Mouse (Mus musculus) midbrain, embryonic 13.5 days (tissue): ENCODE data around the gene Mthfd1l. TPM values are rescaled to one million over a fixed set of nuclear protein-coding genes. Genes with fewer than 3 reads are reported as not detected.
A peak's percentile ranks its signal among the peaks of the same experiment; 100 is the strongest.

Experiments
- ATAC-seq: fragments of 200-750 bp; cut with Nextera tagmentation; 2 replicates; pipeline ENCODE4 v1.8.0; 2017; ENCODE audit warnings: mild to moderate bottlenecking, moderate TSS enrichment, moderate library complexity
- H3K27ac ChIP-seq: fragments of 300-500 bp; sonication (generic); 2 replicates; pipeline ENCODE4 v1.5.1; 2015; ENCODE audit warnings: inconsistent platforms, mild to moderate bottlenecking, moderate library complexity
- H3K27me3 ChIP-seq: fragments of 300-500 bp; sonication (generic); 2 replicates; pipeline ENCODE4 v1.6.1; 2015; ENCODE audit warnings: mild to moderate bottlenecking, inconsistent platforms
- H3K36me3 ChIP-seq: fragments of 300-500 bp; sonication (generic); 2 replicates; pipeline ENCODE4 v1.6.1; 2015; ENCODE audit warnings: mild to moderate bottlenecking, inconsistent platforms
- H3K4me1 ChIP-seq: fragments of 300-500 bp; sonication (generic); replicated peaks from 2 replicates; pipeline ENCODE4 v1.6.1; 2015; ENCODE audit warnings: inconsistent platforms
- H3K4me2 ChIP-seq: fragments of 300-500 bp; sonication (generic); replicated peaks from 2 replicates; pipeline ENCODE4 v1.6.1; 2015; ENCODE audit warnings: moderate library complexity, mild to moderate bottlenecking, inconsistent platforms
- H3K4me3 ChIP-seq: fragments of 300-500 bp; sonication (generic); replicated peaks from 2 replicates; pipeline ENCODE4 v1.5.1; 2015; ENCODE audit warnings: mild to moderate bottlenecking, inconsistent platforms
- H3K9ac ChIP-seq: fragments of 300-500 bp; sonication (generic); replicated peaks from 2 replicates; pipeline ENCODE4 v1.6.1; 2015; ENCODE audit warnings: mild to moderate bottlenecking, inconsistent platforms
- H3K9me3 ChIP-seq: fragments of 300-500 bp; sonication (generic); 2 replicates; pipeline ENCODE4 v1.6.1; 2016; ENCODE audit warnings: mild to moderate bottlenecking, inconsistent platforms
- WGBS: fragments of 180-500 bp; shearing (Covaris S2); methylation state at CpG from one replicate; pipeline ENCODE4 v1.1.7; 2015; 5-methylcytosine and 5-hydroxymethylcytosine counted together
- polyA plus RNA-seq: library from polyadenylated mRNA; unstranded; fragments of >200 nt; fragmentation: Nextera tagmentation; extraction: Ambion mirVana; gene quantifications from 2 replicates; pipeline ENCODE4 v1.2.1, GENCODE M21; 2015

The Mthfd1l gene
- 4.6 and 6.6 TPM in 2 replicates for polyA plus RNA-seq

- Histone ChIP-seq H3K9me3 (no peaks in the 10 kb centered on the region), H3K4me2 (peak within 1 kb of the TSS; percentile 86), H3K9ac (peak within 1 kb of the TSS; percentile 77), H3K4me1 (peaks cover 9% of the 10 kb centered on the region), H3K36me3 (no peaks in the 10 kb centered on the region), H3K27ac (peak within 1 kb of the TSS; percentile 82), H3K27me3 (no peaks in the 10 kb centered on the region), H3K4me3 (peak within 1 kb of the TSS; percentile 72)
- WGBS: 0% methylated on average over 40 of the region's 40 CpGs
- peak; percentile 92 for ATAC-seq
Measured at GRCm38 (mm10) chr10:3972981-3973588, at the start of gene Mthfd1l. Gene Mthfd1l, plus strand, starts transcription at chr10:3973118.

- no peak overlapping the region for H3K4me2 ChIP-seq
- H3K4me1 ChIP-seq: 0 out of 2 replicates have a peak, but pooled peaks cover 4% of the 10 kb centered on the region
- peaks cover 4% of the 10 kb centered on the region; the same call in 1 of the 2 replicates for H3K36me3 ChIP-seq
- H3K27ac ChIP-seq: no peak overlapping the region
- no peak overlapping the region for H3K9ac ChIP-seq
- H3K27me3 ChIP-seq: no peaks in the 10 kb centered on the region
- no peaks in the 10 kb centered on the region for H3K9me3 ChIP-seq
- WGBS: 82% methylated on average over 4 of the region's 4 CpGs
- ATAC-seq: no peak
- no peak overlapping the region for H3K4me3 ChIP-seq
Measured at GRCm38 (mm10) chr10:3928008-3928545, 44.8 kb upstream of the Mthfd1l start.

GRCm38 (mm10) chr10:3931831-3932230 lies 41.1 kb upstream of the Mthfd1l start:
- H3K9me3 ChIP-seq: no peaks in the 10 kb centered on the region
- no peak overlapping the region for H3K27ac ChIP-seq
- 0 out of 2 replicates have a peak, but pooled peaks cover 4% of the 10 kb centered on the region for H3K4me1 ChIP-seq
- no peak overlapping the region for H3K4me2 ChIP-seq
- H3K36me3 ChIP-seq: peaks cover 4% of the 10 kb centered on the region; the same call in 1 of the 2 replicates
- ATAC-seq: no peak
- H3K9ac ChIP-seq: no peak overlapping the region
- H3K27me3 ChIP-seq: no peaks in the 10 kb centered on the region
- H3K4me3 ChIP-seq: no peak overlapping the region

GRCm38 (mm10) chr10:3933311-3933940 lies 39.5 kb upstream of the Mthfd1l start:
- H3K27ac ChIP-seq: no peak overlapping the region
- 89% methylated on average over 12 of the region's 12 CpGs for WGBS

GRCm38 (mm10) chr10:3936864-3937263 lies 36.1 kb upstream of the Mthfd1l start:
- H3K9me3 ChIP-seq: no peaks in the 10 kb centered on the region

More at GRCm38 (mm10) chr10:3933311-3933940, 39.5 kb upstream of the Mthfd1l start:
- Histone ChIP-seq H3K4me3 (no peak overlapping the region), H3K36me3 (peaks cover 4% of the 10 kb centered on the region; the same call in 1 of the 2 replicates), H3K27me3 (no peaks in the 10 kb centered on the region), H3K9me3 (no peaks in the 10 kb centered on the region), H3K9ac (no peak overlapping the region), H3K4me2 (no peak overlapping the region), H3K4me1 (0 out of 2 replicates have a peak, but pooled peaks cover 4% of the 10 kb centered on the region)
- no peak for ATAC-seq

GRCm38 (mm10) chr10:3939895-3940595 lies 32.9 kb upstream of the Mthfd1l start:
- no peak overlapping the region for H3K9ac ChIP-seq
- no peaks in the 10 kb centered on the region for H3K9me3 ChIP-seq
- H3K4me2 ChIP-seq: no peak overlapping the region
- peaks cover 8% of the 10 kb centered on the region for H3K4me1 ChIP-seq
- H3K27me3 ChIP-seq: no peaks in the 10 kb centered on the region
- no peak for ATAC-seq
- H3K36me3 ChIP-seq: peaks cover 8% of the 10 kb centered on the region; the same call in 1 of the 2 replicates
- no peak overlapping the region for H3K4me3 ChIP-seq
- WGBS: 91% methylated on average over 11 of the region's 11 CpGs
- no peak overlapping the region for H3K27ac ChIP-seq

More at GRCm38 (mm10) chr10:3936864-3937263, 36.1 kb upstream of the Mthfd1l start:
- Histone ChIP-seq H3K27ac (no peak overlapping the region), H3K4me2 (no peak overlapping the region), H3K9ac (no peak overlapping the region), H3K36me3 (peaks cover 8% of the 10 kb centered on the region; the same call in 1 of the 2 replicates), H3K27me3 (no peaks in the 10 kb centered on the region), H3K4me1 (peaks cover 9% of the 10 kb centered on the region), H3K4me3 (no peak overlapping the region)
- no peak for ATAC-seq

- Histone ChIP-seq H3K4me2 (no peak overlapping the region), H3K9me3 (no peaks in the 10 kb centered on the region), H3K27ac (no peak overlapping the region), H3K4me3 (no peak overlapping the region), H3K9ac (no peak overlapping the region), H3K36me3 (peaks cover 8% of the 10 kb centered on the region; the same call in 1 of the 2 replicates), H3K27me3 (no peaks in the 10 kb centered on the region), H3K4me1 (peaks cover 8% of the 10 kb centered on the region)
- 90% methylated on average over 6 of the region's 6 CpGs for WGBS
- no peak for ATAC-seq
Measured at GRCm38 (mm10) chr10:3940596-3940975, 32.3 kb upstream of the Mthfd1l start.

- H3K4me3 ChIP-seq: no peak overlapping the region
- no peak overlapping the region for H3K4me2 ChIP-seq
- no peaks in the 10 kb centered on the region for H3K9me3 ChIP-seq
- peaks cover 8% of the 10 kb centered on the region for H3K4me1 ChIP-seq
- H3K9ac ChIP-seq: no peak overlapping the region
- no peak overlapping the region for H3K27ac ChIP-seq
- WGBS: 34% methylated on average over 11 of the region's 11 CpGs
- no peaks in the 10 kb centered on the region for H3K27me3 ChIP-seq
- H3K36me3 ChIP-seq: peaks cover 8% of the 10 kb centered on the region; the same call in 1 of the 2 replicates
- no peak for ATAC-seq
Measured at GRCm38 (mm10) chr10:3941054-3941757, 31.7 kb upstream of the Mthfd1l start.

- no peak for ATAC-seq
- no peak overlapping the region for H3K4me2 ChIP-seq
- H3K27ac ChIP-seq: no peak overlapping the region
- H3K9ac ChIP-seq: no peak overlapping the region
- H3K4me1 ChIP-seq: peaks cover 8% of the 10 kb centered on the region
- 80% methylated on average over 6 of the region's 6 CpGs for WGBS
- no peak overlapping the region for H3K4me3 ChIP-seq
- peaks cover 8% of the 10 kb centered on the region; the same call in 1 of the 2 replicates for H3K36me3 ChIP-seq
- no peaks in the 10 kb centered on the region for H3K9me3 ChIP-seq
- H3K27me3 ChIP-seq: no peaks in the 10 kb centered on the region
Measured at GRCm38 (mm10) chr10:3942289-3942688, 30.6 kb upstream of the Mthfd1l start.

GRCm38 (mm10) chr10:3943492-3944395 lies 29.2 kb upstream of the Mthfd1l start:
- no peak overlapping the region for H3K27ac ChIP-seq
- H3K36me3 ChIP-seq: peaks cover 8% of the 10 kb centered on the region; the same call in 1 of the 2 replicates
- H3K4me3 ChIP-seq: no peak overlapping the region
- no peak overlapping the region for H3K9ac ChIP-seq
- no peaks in the 10 kb centered on the region for H3K9me3 ChIP-seq
- peaks cover 8% of the 10 kb centered on the region for H3K4me1 ChIP-seq
- H3K27me3 ChIP-seq: no peaks in the 10 kb centered on the region
- WGBS: 31% methylated on average over 10 of the region's 10 CpGs
- no peak overlapping the region for H3K4me2 ChIP-seq
- ATAC-seq: peak; percentile 77

GRCm38 (mm10) chr10:3946871-3947270 lies 26.0 kb upstream of the Mthfd1l start:
- WGBS: 91% methylated on average over 17 of the region's 17 CpGs
- Histone ChIP-seq H3K36me3 (no peaks in the 10 kb centered on the region), H3K4me3 (no peak overlapping the region), H3K4me1 (no peaks in the 10 kb centered on the region), H3K4me2 (no peak overlapping the region), H3K27ac (no peak overlapping the region), H3K27me3 (no peaks in the 10 kb centered on the region), H3K9ac (no peak overlapping the region), H3K9me3 (no peaks in the 10 kb centered on the region)
- no peak for ATAC-seq
